Mouse (Mus musculus) embryonic facial prominence, embryonic 15.5 days (tissue): ENCODE data around the gene Slc6a21. TPM values are rescaled to one million over a fixed set of nuclear protein-coding genes. Genes with fewer than 3 reads are reported as not detected.

Experiments used
- ATAC-seq: fragments of 200-750 bp; cut with Nextera tagmentation; 2 replicates; pipeline ENCODE4 v1.8.0; 2017; ENCODE audit warnings: low read depth, moderate TSS enrichment; ENCODE audit not compliant: insufficient number of reproducible peaks, low FRiP score, low TSS enrichment
- H3K27ac ChIP-seq: fragments of 300-500 bp; sonication (generic); replicated peaks from 2 replicates; pipeline ENCODE4 v1.5.1; 2015; ENCODE audit warnings: mild to moderate bottlenecking, inconsistent platforms
- H3K27me3 ChIP-seq: fragments of 300-500 bp; sonication (generic); 2 replicates; pipeline ENCODE4 v1.6.1; 2015; ENCODE audit warnings: inconsistent platforms
- H3K36me3 ChIP-seq: fragments of 300-500 bp; sonication (generic); 2 replicates; pipeline ENCODE4 v1.6.1; 2015; ENCODE audit warnings: mild to moderate bottlenecking, inconsistent platforms
- H3K4me1 ChIP-seq: fragments of 300-500 bp; sonication (generic); 2 replicates; pipeline ENCODE4 v1.6.1; 2015; ENCODE audit warnings: inconsistent platforms
- H3K4me2 ChIP-seq: fragments of 300-500 bp; sonication (generic); replicated peaks from 2 replicates; pipeline ENCODE4 v1.6.1; 2015; ENCODE audit warnings: mild to moderate bottlenecking, inconsistent platforms
- H3K4me3 ChIP-seq: fragments of 300-500 bp; sonication (generic); replicated peaks from 2 replicates; pipeline ENCODE4 v1.5.1; 2015; ENCODE audit warnings: mild to moderate bottlenecking, inconsistent platforms
- H3K9ac ChIP-seq: fragments of 300-500 bp; sonication (generic); 2 replicates; pipeline ENCODE4 v1.6.1; 2015; ENCODE audit warnings: inconsistent platforms
- H3K9me3 ChIP-seq: fragments of 300-500 bp; sonication (generic); replicated peaks from 2 replicates; pipeline ENCODE4 v1.6.1; 2016; ENCODE audit warnings: inconsistent platforms
- WGBS: fragments of 180-500 bp; shearing (Covaris S2); methylation state at CpG from one replicate; pipeline ENCODE4 v1.1.7; 2015; 5-methylcytosine and 5-hydroxymethylcytosine counted together
- polyA plus RNA-seq: library from polyadenylated mRNA; unstranded; fragments of >200 nt; fragmentation: Nextera tagmentation; extraction: Ambion mirVana; gene quantifications from 2 replicates; pipeline ENCODE4 v1.2.1, GENCODE M21; 2015

The Slc6a21 gene
- polyA plus RNA-seq, 1 experiment from 2014 or later, result not detected

DNA sequence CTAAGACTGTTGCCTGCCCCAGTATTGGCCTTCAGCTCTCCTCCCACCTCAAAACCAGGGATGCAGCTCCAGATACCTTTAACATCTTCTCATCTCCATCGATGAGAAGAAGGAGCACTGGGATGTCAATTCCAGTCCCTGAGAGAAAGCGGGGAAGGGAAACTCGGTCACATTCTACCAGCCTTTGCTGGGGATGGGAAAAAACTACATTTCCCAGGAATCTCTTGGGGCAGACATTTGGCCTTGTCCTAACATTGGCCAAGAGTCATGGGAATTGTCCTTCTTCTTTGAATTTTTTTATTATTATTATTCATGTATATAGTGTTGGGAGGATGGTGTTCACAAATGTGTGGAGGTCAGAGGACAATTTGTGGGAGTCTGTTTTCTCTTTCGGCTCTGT lies 44.9 kb downstream of the Slc6a21 start:
- no peaks in the 10 kb centered on the region for H3K4me1 ChIP-seq
- H3K27ac ChIP-seq, result no peak overlapping the region
- H3K36me3 ChIP-seq, result peaks cover 52% of the 10 kb centered on the region
- 91% methylated on average over 4 of the region's 4 CpGs for WGBS
- 0 out of 2 replicates have a peak, but pooled peaks cover 4% of the 10 kb centered on the region for H3K9me3 ChIP-seq
- ATAC-seq, result no peak
- H3K27me3 ChIP-seq, result no peaks in the 10 kb centered on the region
- H3K4me3 ChIP-seq, result no peak overlapping the region
- no peak overlapping the region for H3K9ac ChIP-seq
- no peak overlapping the region for H3K4me2 ChIP-seq

DNA sequence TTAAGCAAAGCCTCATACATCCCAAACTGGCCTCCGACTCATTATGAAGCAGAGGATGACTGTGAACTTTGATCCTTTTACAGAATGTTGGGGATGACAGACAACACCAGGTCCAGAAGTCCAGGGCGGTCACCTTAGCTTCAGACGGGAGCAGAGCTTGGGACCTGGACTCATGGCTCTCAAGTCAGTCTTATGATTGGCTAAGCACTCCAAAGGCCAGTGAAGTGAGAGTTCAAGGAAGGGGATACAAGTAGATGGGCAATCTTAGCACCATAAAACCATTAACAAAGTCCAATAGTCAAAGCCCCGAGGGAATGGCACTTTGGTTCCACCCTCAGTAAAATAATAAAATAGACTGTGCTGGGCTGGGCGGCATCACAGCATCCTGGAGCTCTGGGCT lies 45.8 kb downstream of the Slc6a21 start:
- Histone ChIP-seq H3K9me3 (0 out of 2 replicates have a peak, but pooled peaks cover 4% of the 10 kb centered on the region), H3K4me3 (no peak overlapping the region), H3K27me3 (no peaks in the 10 kb centered on the region), H3K9ac (no peak overlapping the region), H3K4me2 (no peak overlapping the region), H3K27ac (no peak overlapping the region), H3K4me1 (no peaks in the 10 kb centered on the region), H3K36me3 (peaks cover 45% of the 10 kb centered on the region)
- WGBS, result 86% methylated on average over 5 of the region's 5 CpGs
- no peak for ATAC-seq

DNA sequence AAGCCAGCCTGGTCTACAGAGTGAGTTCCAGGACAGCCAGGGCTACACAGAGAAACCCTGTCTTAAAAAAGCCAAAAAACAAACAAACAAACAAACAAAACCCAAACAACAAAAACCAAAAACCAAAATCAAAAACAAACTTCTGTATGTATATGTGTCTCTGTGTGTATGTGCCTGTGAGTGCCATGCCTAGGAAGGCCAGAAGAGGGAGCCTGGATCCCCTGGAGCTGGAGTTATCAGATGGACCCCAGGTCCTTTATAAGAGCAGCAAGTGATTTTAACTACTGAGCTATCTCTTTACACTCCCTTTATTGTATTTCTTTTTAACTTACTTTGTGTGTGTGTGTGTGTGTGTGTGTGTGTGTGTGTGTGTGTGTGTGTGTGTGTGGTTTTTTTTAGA lies 48.5 kb downstream of the Slc6a21 start:
- H3K27ac ChIP-seq, result no peak overlapping the region
- no peak for ATAC-seq
- no peak overlapping the region for H3K4me2 ChIP-seq
- peaks cover 37% of the 10 kb centered on the region for H3K36me3 ChIP-seq
- H3K4me3 ChIP-seq, result no peak overlapping the region
- H3K27me3 ChIP-seq, result no peaks in the 10 kb centered on the region
- H3K9me3 ChIP-seq, result 0 out of 2 replicates have a peak, but pooled peaks cover 4% of the 10 kb centered on the region
- no peak overlapping the region for H3K9ac ChIP-seq
- H3K4me1 ChIP-seq, result no peaks in the 10 kb centered on the region

DNA sequence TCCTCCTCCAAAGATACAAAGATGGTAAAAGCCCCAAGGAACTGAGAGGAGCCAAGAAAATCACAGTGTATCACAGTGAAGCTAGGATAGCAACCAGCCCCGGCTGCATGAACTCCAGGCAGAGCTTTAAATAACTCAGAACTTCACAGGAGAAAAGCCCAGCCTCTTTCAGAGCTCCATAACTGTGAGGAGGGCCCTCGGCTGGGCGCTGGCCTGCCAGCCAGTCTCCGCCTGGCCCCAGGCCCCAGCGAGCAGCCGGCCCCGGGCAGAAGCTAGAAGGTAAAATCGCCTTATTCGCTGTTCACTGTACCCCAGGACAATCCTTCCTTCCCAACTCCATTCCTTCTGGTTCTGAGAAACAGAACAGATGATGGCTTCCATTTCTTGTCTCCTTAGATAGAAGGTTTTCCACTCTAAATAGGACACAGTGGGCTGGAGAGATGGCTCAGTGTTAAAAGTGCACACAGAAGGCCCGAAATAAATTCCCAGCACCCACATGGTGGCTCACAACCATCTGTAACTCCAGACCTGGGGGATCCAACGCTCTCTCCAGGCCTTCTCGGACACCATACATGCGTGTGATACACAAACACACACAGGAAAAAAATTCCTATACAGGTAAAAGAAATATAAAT lies 51.6 kb downstream of the Slc6a21 start:
- ATAC-seq, result no peak
- Histone ChIP-seq H3K36me3 (peaks cover 24% of the 10 kb centered on the region), H3K4me1 (peaks cover 17% of the 10 kb centered on the region), H3K27ac (0 out of 2 replicates have a peak overlapping the region, but pooled peaks have one; percentile 44), H3K4me2 (no peak overlapping the region), H3K9ac (no peak overlapping the region), H3K4me3 (no peak overlapping the region), H3K27me3 (no peaks in the 10 kb centered on the region), H3K9me3 (0 out of 2 replicates have a peak, but pooled peaks cover 4% of the 10 kb centered on the region)
- 69% methylated on average over 13 of the region's 13 CpGs for WGBS

DNA sequence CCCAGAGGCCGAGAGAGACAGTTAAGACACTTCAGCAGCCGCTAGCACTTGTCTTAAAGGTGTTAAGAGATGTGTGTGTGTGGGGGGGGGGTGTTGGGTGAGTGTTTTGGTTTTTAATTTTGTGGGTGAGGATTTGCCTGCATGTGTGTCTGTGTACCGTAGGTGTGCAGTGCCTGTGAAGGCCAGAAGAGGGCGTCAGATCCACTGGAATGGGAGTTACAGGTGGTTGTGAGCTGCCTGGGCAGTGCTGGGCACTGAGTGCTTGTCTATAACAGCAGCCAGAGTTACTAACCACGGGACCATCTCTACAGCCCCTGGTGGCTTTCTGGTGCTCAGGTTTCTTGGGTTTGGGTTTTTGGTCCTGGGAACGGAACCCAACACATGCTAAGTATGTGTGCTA lies 54.2 kb downstream of the Slc6a21 start:
- Histone ChIP-seq H3K9ac (no peak overlapping the region), H3K4me2 (no peak overlapping the region), H3K36me3 (peaks cover 7% of the 10 kb centered on the region), H3K27ac (no peak overlapping the region), H3K9me3 (no peaks in the 10 kb centered on the region), H3K4me3 (no peak overlapping the region), H3K4me1 (peaks cover 31% of the 10 kb centered on the region), H3K27me3 (no peaks in the 10 kb centered on the region)
- no peak for ATAC-seq
- WGBS, result 77% methylated on average over 6 of the region's 6 CpGs

DNA sequence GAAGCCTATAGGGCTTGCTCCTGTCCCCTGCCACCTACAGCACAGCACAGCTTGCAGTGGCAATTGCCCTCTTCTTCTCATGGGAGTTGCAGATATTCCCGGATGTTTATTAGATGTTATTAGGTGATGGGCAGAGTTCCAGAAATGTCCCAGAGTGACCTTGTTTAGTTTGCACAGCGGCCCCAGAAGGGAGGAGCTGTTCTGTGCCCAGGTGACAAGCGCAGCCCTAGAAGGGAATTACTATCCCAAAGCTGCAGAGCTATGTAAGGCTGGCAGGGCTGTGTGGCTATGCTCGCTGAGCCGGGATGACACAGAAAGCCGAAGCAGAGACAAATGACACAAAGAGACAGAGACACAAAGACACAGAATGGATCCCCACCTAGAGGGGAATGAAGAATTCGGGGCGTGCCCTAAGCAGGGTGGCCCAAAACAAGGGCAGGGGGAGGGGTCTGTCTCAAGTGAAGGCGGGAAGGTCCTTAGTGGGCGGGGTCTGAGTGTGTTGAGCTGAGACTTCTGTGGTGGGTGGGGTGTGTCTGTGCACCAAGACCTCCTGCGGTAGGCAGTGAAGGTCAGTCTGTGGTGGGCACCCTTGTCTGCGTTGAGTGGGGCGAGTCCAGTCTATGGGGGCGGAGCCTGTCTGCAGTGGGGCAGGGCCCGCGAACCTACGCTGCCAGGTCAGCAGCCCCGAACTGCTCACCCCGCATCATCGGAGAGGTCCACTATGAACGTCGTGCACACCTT lies 55.5 kb downstream of the Slc6a21 start:
- peak; percentile 69 for ATAC-seq
- Histone ChIP-seq H3K9me3 (no peaks in the 10 kb centered on the region), H3K27me3 (no peaks in the 10 kb centered on the region), H3K9ac (peak overlapping the region; percentile 73), H3K4me2 (peak overlapping the region; percentile 91), H3K36me3 (no peaks in the 10 kb centered on the region), H3K4me1 (peaks cover 38% of the 10 kb centered on the region), H3K4me3 (peak overlapping the region; percentile 77), H3K27ac (peak overlapping the region; percentile 95)
- 3% methylated on average over 22 of the region's 22 CpGs for WGBS

DNA sequence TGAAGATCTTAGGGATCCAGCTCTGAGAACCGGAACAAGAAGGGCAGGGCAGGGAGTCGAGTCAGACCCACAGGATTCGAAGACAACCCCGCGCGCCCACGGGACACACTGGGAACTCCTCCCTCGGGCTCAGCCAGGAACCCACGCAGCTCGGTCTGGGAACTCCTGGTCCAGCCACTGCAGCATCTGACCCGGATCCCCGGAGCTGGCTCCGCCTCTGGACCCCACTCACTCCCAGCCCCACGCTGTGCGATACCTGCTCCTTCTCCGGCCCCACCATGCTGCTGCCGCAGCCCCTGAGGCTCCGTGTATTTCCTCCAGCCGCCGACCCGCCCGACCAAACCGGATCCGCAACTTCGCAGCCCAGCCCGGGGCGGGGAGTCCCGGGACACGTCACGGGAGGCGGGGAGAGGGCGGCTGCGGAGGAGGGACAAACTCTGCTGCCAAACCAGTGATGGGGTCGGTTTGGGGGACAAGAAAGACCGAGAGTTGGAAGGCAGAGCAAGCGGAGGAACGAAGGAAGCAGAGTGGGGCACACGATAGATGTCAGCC lies 56.2 kb downstream of the Slc6a21 start, which contains the start of gene Trpm4:
Trpm4 (minus strand) TSS at position 350 of the 552 bp plus-strand sequence.
- Histone ChIP-seq H3K4me1 (peaks cover 45% of the 10 kb centered on the region), H3K36me3 (no peaks in the 10 kb centered on the region), H3K9ac (peak within 1 kb of the TSS; percentile 73), H3K4me2 (peak within 1 kb of the TSS; percentile 91), H3K9me3 (no peaks in the 10 kb centered on the region), H3K27me3 (no peaks in the 10 kb centered on the region), H3K27ac (peak within 1 kb of the TSS; percentile 95), H3K4me3 (peak within 1 kb of the TSS; percentile 77)
- ATAC-seq, result peak; percentile 81
- under 1% methylated on average over 38 of the region's 38 CpGs for WGBS

DNA sequence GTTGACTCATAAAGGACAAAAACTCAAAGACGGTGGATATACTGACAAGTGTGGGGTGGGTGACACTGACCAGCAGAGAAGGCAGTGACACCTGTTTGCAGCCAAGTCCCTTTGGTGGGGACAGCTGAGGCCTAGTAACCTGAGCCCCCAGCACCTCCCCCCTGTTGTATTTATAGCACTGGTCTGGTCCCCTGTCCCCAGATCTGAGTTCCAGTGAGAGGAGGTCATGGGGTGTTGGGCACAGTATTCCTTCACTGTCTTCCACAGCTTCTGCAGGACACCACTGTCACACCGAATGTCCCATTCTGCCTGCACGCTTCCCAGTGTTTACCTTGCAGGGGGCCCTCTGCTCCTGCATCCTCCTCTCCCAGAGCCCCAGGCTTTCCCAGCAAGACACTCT lies 57.3 kb downstream of the Slc6a21 start:
- peak; percentile 9; the same call in 1 of the 2 replicates for ATAC-seq

DNA sequence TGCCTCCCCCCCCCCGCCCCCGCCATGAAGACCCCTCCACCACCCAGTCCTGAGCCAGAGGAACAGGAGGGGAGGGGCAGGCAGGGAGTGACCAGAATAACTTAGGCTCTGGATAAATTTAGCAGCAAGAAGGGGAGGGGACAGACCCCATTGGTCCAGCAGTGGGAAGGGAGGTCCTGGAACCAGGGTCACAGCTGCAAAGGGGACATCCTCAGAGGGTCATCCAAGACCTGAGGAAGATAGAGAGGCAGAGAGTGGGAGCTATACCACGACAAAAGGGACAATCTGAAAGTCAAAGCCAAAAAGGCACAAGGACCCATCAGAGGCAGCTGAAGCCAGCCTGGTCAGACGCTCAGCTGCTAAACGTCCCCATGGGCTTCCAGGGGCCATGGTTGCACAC lies 57.7 kb downstream of the Slc6a21 start, which contains the start of gene Hrc:
Hrc (plus strand) TSS at position 235 of the 400 bp plus-strand sequence.
- H3K27ac ChIP-seq, result peak within 1 kb of the TSS; percentile 95
- WGBS, result 25% methylated on average over 5 of the region's 5 CpGs
- ATAC-seq, result no peak
- no peaks in the 10 kb centered on the region for H3K9me3 ChIP-seq
- H3K4me2 ChIP-seq, result peak within 1 kb of the TSS; percentile 91
- H3K4me1 ChIP-seq, result peaks cover 60% of the 10 kb centered on the region
- H3K9ac ChIP-seq, result peak within 1 kb of the TSS; percentile 16; the same call in 1 of the 2 replicates
- no peaks in the 10 kb centered on the region for H3K27me3 ChIP-seq
- H3K4me3 ChIP-seq, result peak within 1 kb of the TSS; percentile 77
- H3K36me3 ChIP-seq, result no peaks in the 10 kb centered on the region

More for the DNA sequence above, 57.3 kb downstream of the Slc6a21 start:
- H3K9ac ChIP-seq, result no peak overlapping the region
- H3K4me3 ChIP-seq, result no peak overlapping the region
- no peaks in the 10 kb centered on the region for H3K36me3 ChIP-seq
- 0 out of 2 replicates have a peak overlapping the region, but pooled peaks have one; percentile 12 for H3K4me2 ChIP-seq
- no peaks in the 10 kb centered on the region for H3K27me3 ChIP-seq
- WGBS, result 21% methylated on average over 3 of the region's 3 CpGs
- H3K4me1 ChIP-seq, result peaks cover 56% of the 10 kb centered on the region
- peak overlapping the region; percentile 95 for H3K27ac ChIP-seq
- H3K9me3 ChIP-seq, result no peaks in the 10 kb centered on the region

DNA sequence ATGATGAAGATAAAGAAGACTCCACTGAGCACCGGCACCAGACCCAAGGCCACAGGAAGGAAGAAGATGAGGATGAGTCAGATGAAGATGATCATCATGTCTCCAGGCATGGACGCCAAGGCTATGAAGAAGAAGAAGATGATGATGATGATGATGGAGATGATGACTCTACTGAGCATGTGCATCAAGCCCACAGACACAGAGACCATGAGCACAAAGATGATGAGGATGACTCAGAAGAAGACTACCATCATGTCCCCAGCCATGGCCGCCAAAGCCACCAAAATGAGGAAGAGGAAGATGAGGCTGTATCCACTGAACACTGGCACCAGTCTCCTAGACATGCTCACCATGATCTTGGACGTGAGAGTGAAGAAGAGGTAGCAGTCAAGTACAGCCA lies 59.0 kb downstream of the Slc6a21 start:
- no peak overlapping the region for H3K4me3 ChIP-seq
- H3K9me3 ChIP-seq, result no peaks in the 10 kb centered on the region
- peaks cover 73% of the 10 kb centered on the region for H3K4me1 ChIP-seq
- no peak overlapping the region for H3K9ac ChIP-seq
- 90% methylated on average over 4 of the region's 4 CpGs for WGBS
- H3K27me3 ChIP-seq, result no peaks in the 10 kb centered on the region
- H3K36me3 ChIP-seq, result no peaks in the 10 kb centered on the region
- H3K4me2 ChIP-seq, result no peak overlapping the region
- H3K27ac ChIP-seq, result no peak overlapping the region
- no peak for ATAC-seq

DNA sequence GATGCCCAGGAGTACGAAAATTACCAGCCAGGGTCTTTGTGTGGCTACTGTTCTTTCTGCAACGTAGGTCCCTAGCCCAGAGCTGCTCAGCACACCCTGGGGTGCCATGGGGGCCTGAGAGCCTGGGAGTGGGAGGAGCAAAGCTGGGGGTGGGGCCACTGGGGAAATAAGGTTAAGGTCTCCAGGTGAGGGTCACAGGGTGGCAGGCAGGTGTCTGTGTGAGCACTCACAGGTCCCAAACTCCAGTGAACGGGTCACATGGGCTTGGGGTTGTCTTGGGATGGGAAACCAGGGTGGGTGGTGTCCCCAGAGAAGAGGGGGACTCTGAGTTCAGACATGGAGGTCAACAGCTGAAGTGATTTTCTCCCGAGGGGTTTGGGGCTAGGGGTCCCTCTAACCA lies 60.2 kb downstream of the Slc6a21 start:
- Histone ChIP-seq H3K36me3 (no peaks in the 10 kb centered on the region), H3K27ac (no peak overlapping the region), H3K4me3 (peak overlapping the region; percentile 53), H3K9me3 (no peaks in the 10 kb centered on the region), H3K9ac (no peak overlapping the region), H3K27me3 (no peaks in the 10 kb centered on the region), H3K4me1 (peaks cover 65% of the 10 kb centered on the region), H3K4me2 (peak overlapping the region; percentile 89)
- WGBS, result 9% methylated on average over 4 of the region's 4 CpGs
- ATAC-seq, result no peak
